Mouse (Mus musculus) urinary bladder, postnatal 36 days (tissue): ENCODE measurements around the gene Vapb.

Experiments
- DNase-seq, 2 experiments: peaks; one replicate each; pipeline ENCODE4 v3.0.0; 2022; ENCODE audit warnings: low spot score in 2 of 2, mixed read lengths in 1 of 2

Gene Vapb

GRCm38 (mm10) chr2:173832828-173833492, 95.6 kb downstream of the Vapb start:
- no peak for DNase-seq
